Mouse (Mus musculus): Measurements from ENCODE around the gene Mpped2. TPM values are rescaled to one million over a fixed set of nuclear protein-coding genes. Genes with fewer than 3 reads are reported as not detected.

The Mpped2 gene
- polyA plus RNA-seq, 1 experiment from 2014 or later = 36.7 TPM

GRCm38 (mm10) chr2:106746211-106746610 lies 53.1 kb downstream of the Mpped2 start:
- WGBS = 78% methylated on average over 6 of the region's 6 CpGs
- H3K27ac ChIP-seq (ENCODE audit: low read depth, low read length) = no peak overlapping the region
- no peak for ATAC-seq (ENCODE audit: low FRiP score, low TSS enrichment)
- H3K4me2 ChIP-seq (replicated peaks; ENCODE audit: low read depth, low read length) = no peak overlapping the region
- peaks cover 6% of the 10 kb centered on the region; the same call in 1 of the 2 replicates for H3K4me1 ChIP-seq (ENCODE audit: control insufficient read depth, insufficient read depth, low read length)
- no peak overlapping the region for H3K4me3 ChIP-seq (ENCODE audit: low read length)
- no peak overlapping the region for H3K9ac ChIP-seq (ENCODE audit: low read depth, low read length)
- H3K36me3 ChIP-seq (ENCODE audit: control insufficient read depth, insufficient read depth, low read length) = no peaks in the 10 kb centered on the region
- H3K27me3 ChIP-seq (ENCODE audit: control insufficient read depth, insufficient read depth, low read length) = no peaks in the 10 kb centered on the region
- H3K9me3 ChIP-seq (ENCODE audit: control insufficient read depth, low read length) = no peaks in the 10 kb centered on the region

GRCm38 (mm10) chr2:106746905-106747304 lies 53.8 kb downstream of the Mpped2 start:
- H3K9ac ChIP-seq (ENCODE audit: low read depth, low read length) = no peak overlapping the region
- no peak overlapping the region for H3K27ac ChIP-seq (ENCODE audit: low read depth, low read length)
- no peaks in the 10 kb centered on the region for H3K27me3 ChIP-seq (ENCODE audit: control insufficient read depth, insufficient read depth, low read length)
- no peak overlapping the region for H3K4me2 ChIP-seq (replicated peaks; ENCODE audit: low read depth, low read length)
- H3K9me3 ChIP-seq (ENCODE audit: control insufficient read depth, low read length) = no peaks in the 10 kb centered on the region
- no peaks in the 10 kb centered on the region for H3K36me3 ChIP-seq (ENCODE audit: control insufficient read depth, insufficient read depth, low read length)
- 29% methylated on average over 4 of the region's 4 CpGs for WGBS
- no peak overlapping the region for H3K4me3 ChIP-seq (ENCODE audit: low read length)
- no peak for ATAC-seq (ENCODE audit: low FRiP score, low TSS enrichment)
- peaks cover 6% of the 10 kb centered on the region; the same call in 1 of the 2 replicates for H3K4me1 ChIP-seq (ENCODE audit: control insufficient read depth, insufficient read depth, low read length)

- H3K4me2 ChIP-seq (replicated peaks; ENCODE audit: low read depth, low read length) = no peak overlapping the region
- H3K27ac ChIP-seq (ENCODE audit: low read depth, low read length) = no peak overlapping the region
- H3K9me3 ChIP-seq (ENCODE audit: control insufficient read depth, low read length) = no peaks in the 10 kb centered on the region
- no peak overlapping the region for H3K9ac ChIP-seq (ENCODE audit: low read depth, low read length)
- H3K4me1 ChIP-seq (ENCODE audit: control insufficient read depth, insufficient read depth, low read length) = peaks cover 6% of the 10 kb centered on the region; the same call in 1 of the 2 replicates
- peak; percentile 69 for ATAC-seq (ENCODE audit: low FRiP score, low TSS enrichment)
- H3K36me3 ChIP-seq (ENCODE audit: control insufficient read depth, insufficient read depth, low read length) = no peaks in the 10 kb centered on the region
- H3K4me3 ChIP-seq (ENCODE audit: low read length) = no peak overlapping the region
- 64% methylated on average over 4 of the region's 4 CpGs for WGBS
- H3K27me3 ChIP-seq (ENCODE audit: control insufficient read depth, insufficient read depth, low read length) = no peaks in the 10 kb centered on the region
These were observed 54.3 kb downstream of the Mpped2 start for GRCm38 (mm10) chr2:106747342-106747741.

DNA sequence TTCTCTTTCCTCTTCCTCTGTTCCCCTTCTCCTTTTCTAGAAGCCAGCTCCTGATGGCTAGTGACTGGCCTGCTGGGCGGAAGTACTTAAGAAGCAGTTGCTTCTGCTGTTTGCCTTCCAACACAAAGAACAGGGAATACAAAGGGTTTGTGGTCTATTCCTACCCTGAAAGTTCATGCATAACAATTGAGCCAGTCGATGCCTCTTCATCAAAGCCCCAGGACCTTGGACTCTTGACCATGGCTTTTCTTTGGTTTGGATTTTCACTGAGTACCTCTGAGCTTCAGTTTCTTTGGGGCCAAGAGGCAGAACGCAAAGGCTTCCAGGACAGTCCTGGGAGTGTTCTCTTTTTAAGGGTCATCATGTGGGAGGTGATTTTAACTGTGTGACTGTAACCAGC lies 57.8 kb downstream of the Mpped2 start:
- no peak overlapping the region for H3K27ac ChIP-seq (ENCODE audit: low read depth, low read length)
- no peaks in the 10 kb centered on the region for H3K36me3 ChIP-seq (ENCODE audit: control insufficient read depth, insufficient read depth, low read length)
- no peak overlapping the region for H3K4me2 ChIP-seq (replicated peaks; ENCODE audit: low read depth, low read length)
- no peaks in the 10 kb centered on the region for H3K9me3 ChIP-seq (ENCODE audit: control insufficient read depth, low read length)
- no peaks in the 10 kb centered on the region for H3K27me3 ChIP-seq (ENCODE audit: control insufficient read depth, insufficient read depth, low read length)
- WGBS = 47% methylated on average over 3 of the region's 3 CpGs
- peak; percentile 48; the same call in 1 of the 2 replicates for ATAC-seq (ENCODE audit: low FRiP score, low TSS enrichment)
- no peak overlapping the region for H3K4me3 ChIP-seq (ENCODE audit: low read length)
- H3K4me1 ChIP-seq (ENCODE audit: control insufficient read depth, insufficient read depth, low read length) = peaks cover 9% of the 10 kb centered on the region; the same call in 1 of the 2 replicates
- H3K9ac ChIP-seq (ENCODE audit: low read depth, low read length) = no peak overlapping the region

DNA sequence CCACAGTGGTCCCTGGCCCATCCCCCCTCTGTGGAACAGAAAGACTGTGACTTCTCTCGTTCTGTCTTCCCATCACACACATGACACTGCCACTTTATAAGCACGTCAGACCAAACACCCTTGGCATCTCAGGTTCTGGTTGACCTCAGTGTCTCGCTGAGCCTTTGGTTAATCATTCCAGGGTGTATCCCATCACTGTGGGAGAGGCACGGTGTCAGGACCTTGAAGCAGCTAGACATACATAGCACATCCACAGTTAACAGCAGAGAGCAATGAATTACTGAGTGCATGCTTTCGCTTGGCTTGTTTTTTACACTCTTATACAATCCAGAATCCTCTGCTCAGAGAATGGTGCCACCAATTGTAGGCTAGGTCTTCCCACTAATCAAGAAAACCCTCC lies 60.6 kb downstream of the Mpped2 start:
- no peak for ATAC-seq (ENCODE audit: low FRiP score, low TSS enrichment)
- Histone ChIP-seq H3K4me1 (ENCODE audit: control insufficient read depth, insufficient read depth, low read length) (peaks cover 19% of the 10 kb centered on the region), H3K36me3 (ENCODE audit: control insufficient read depth, insufficient read depth, low read length) (no peaks in the 10 kb centered on the region), H3K9me3 (ENCODE audit: control insufficient read depth, low read length) (no peaks in the 10 kb centered on the region), H3K4me2 (replicated peaks; ENCODE audit: low read depth, low read length) (no peak overlapping the region), H3K27ac (ENCODE audit: low read depth, low read length) (no peak overlapping the region), H3K9ac (ENCODE audit: low read depth, low read length) (no peak overlapping the region), H3K27me3 (ENCODE audit: control insufficient read depth, insufficient read depth, low read length) (no peaks in the 10 kb centered on the region), H3K4me3 (ENCODE audit: low read length) (no peak overlapping the region)
- WGBS = 42% methylated on average over 5 of the region's 5 CpGs

DNA sequence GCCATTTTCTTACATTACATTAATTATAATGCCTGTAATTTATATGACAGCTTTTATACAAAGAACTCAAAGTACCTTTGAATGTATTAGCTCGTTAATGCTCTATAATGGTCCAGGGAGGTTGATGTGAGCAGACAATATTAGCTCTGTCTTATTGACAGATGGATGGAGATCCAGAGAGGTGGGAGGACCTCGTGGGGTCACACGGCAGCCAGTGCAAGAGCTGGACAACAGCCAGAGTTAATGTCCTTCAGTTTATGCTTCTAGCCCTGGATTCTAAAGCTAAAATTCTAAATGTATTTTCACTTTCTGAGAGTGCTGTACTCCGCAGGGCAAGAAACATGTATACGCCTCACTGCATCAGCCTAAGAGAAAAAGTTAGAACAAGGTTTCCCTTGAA lies 61.6 kb downstream of the Mpped2 start:
- ATAC-seq (ENCODE audit: low FRiP score, low TSS enrichment) = no peak
- no peaks in the 10 kb centered on the region for H3K36me3 ChIP-seq (ENCODE audit: control insufficient read depth, insufficient read depth, low read length)
- peaks cover 19% of the 10 kb centered on the region for H3K4me1 ChIP-seq (ENCODE audit: control insufficient read depth, insufficient read depth, low read length)
- H3K4me3 ChIP-seq (ENCODE audit: low read length) = no peak overlapping the region
- 42% methylated on average over 5 of the region's 5 CpGs for whole genome bisulfite sequencing
- H3K27me3 ChIP-seq (ENCODE audit: control insufficient read depth, insufficient read depth, low read length) = no peaks in the 10 kb centered on the region
- no peak overlapping the region for H3K9ac ChIP-seq (ENCODE audit: low read depth, low read length)
- H3K4me2 ChIP-seq (replicated peaks; ENCODE audit: low read depth, low read length) = no peak overlapping the region
- H3K9me3 ChIP-seq (ENCODE audit: control insufficient read depth, low read length) = no peaks in the 10 kb centered on the region
- no peak overlapping the region for H3K27ac ChIP-seq (ENCODE audit: low read depth, low read length)

- ATAC-seq (ENCODE audit: low FRiP score, low TSS enrichment) = peak; percentile 79
- Histone ChIP-seq H3K27ac (ENCODE audit: low read depth, low read length) (no peak overlapping the region), H3K36me3 (ENCODE audit: control insufficient read depth, insufficient read depth, low read length) (no peaks in the 10 kb centered on the region), H3K4me3 (ENCODE audit: low read length) (no peak overlapping the region), H3K27me3 (ENCODE audit: control insufficient read depth, insufficient read depth, low read length) (no peaks in the 10 kb centered on the region), H3K9me3 (ENCODE audit: control insufficient read depth, low read length) (no peaks in the 10 kb centered on the region), H3K4me2 (replicated peaks; ENCODE audit: low read depth, low read length) (no peak overlapping the region), H3K9ac (ENCODE audit: low read depth, low read length) (no peak overlapping the region), H3K4me1 (ENCODE audit: control insufficient read depth, insufficient read depth, low read length) (peaks cover 19% of the 10 kb centered on the region)
- WGBS = 15% methylated on average over 13 of the region's 13 CpGs
These were observed 63.5 kb downstream of the Mpped2 start for GRCm38 (mm10) chr2:106756354-106757103.

GRCm38 (mm10) chr2:106762920-106763319 lies 69.9 kb downstream of the Mpped2 start:
- no peak overlapping the region for H3K4me2 ChIP-seq (replicated peaks; ENCODE audit: low read depth, low read length)
- H3K4me3 ChIP-seq (ENCODE audit: low read length) = no peak overlapping the region
- H3K9me3 ChIP-seq (ENCODE audit: control insufficient read depth, low read length) = no peaks in the 10 kb centered on the region
- no peaks in the 10 kb centered on the region for H3K27me3 ChIP-seq (ENCODE audit: control insufficient read depth, insufficient read depth, low read length)
- ATAC-seq (ENCODE audit: low FRiP score, low TSS enrichment) = no peak
- no peak overlapping the region for H3K27ac ChIP-seq (ENCODE audit: low read depth, low read length)
- no peaks in the 10 kb centered on the region for H3K4me1 ChIP-seq (ENCODE audit: control insufficient read depth, insufficient read depth, low read length)
- WGBS = 52% methylated on average over 8 of the region's 8 CpGs
- no peaks in the 10 kb centered on the region for H3K36me3 ChIP-seq (ENCODE audit: control insufficient read depth, insufficient read depth, low read length)
- no peak overlapping the region for H3K9ac ChIP-seq (ENCODE audit: low read depth, low read length)

GRCm38 (mm10) chr2:106769236-106769635 lies 76.2 kb downstream of the Mpped2 start:
- H3K27ac ChIP-seq (ENCODE audit: low read depth, low read length) = no peak overlapping the region
- no peaks in the 10 kb centered on the region for H3K4me1 ChIP-seq (ENCODE audit: control insufficient read depth, insufficient read depth, low read length)
- H3K4me2 ChIP-seq (replicated peaks; ENCODE audit: low read depth, low read length) = no peak overlapping the region
- no peak for ATAC-seq (ENCODE audit: low FRiP score, low TSS enrichment)
- H3K9me3 ChIP-seq (ENCODE audit: control insufficient read depth, low read length) = no peaks in the 10 kb centered on the region
- no peak overlapping the region for H3K4me3 ChIP-seq (ENCODE audit: low read length)
- H3K9ac ChIP-seq (ENCODE audit: low read depth, low read length) = no peak overlapping the region
- H3K27me3 ChIP-seq (ENCODE audit: control insufficient read depth, insufficient read depth, low read length) = no peaks in the 10 kb centered on the region
- WGBS = 58% methylated on average over 12 of the region's 12 CpGs
- H3K36me3 ChIP-seq (ENCODE audit: control insufficient read depth, insufficient read depth, low read length) = no peaks in the 10 kb centered on the region
